Mouse (Mus musculus): ENCODE results near the gene P2ry10.

DNA sequence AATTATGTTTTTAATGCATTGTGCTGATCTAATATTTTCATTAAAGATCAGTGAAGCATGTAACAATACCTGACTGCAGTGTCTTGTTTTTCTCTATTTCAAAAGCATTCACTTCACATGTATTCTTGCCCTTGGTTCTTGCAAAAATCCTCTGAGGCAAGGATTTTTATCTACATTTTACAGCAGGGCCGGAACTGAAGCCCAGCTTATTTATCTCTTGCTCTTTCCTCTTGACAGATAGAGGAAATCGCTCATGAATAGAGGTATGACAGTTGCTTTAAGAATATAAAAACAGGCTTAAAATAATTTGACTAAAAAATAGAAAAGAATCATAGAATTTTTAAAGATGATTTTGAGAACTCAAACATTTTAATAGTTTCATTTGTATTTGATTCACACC, 48.7 kb upstream of the P2ry10 start:
- TF ChIP-seq CTCF (IDR thresholded peaks at IDR 0.05; ENCODE audit: low read depth) (no peak), EP300 (IDR thresholded peaks at IDR 0.05; ENCODE audit: low read depth) (no peak)
